Mouse (Mus musculus): Measurements from ENCODE around the gene Tekt3. TPM values are rescaled to one million over a fixed set of nuclear protein-coding genes. Genes with fewer than 3 reads are reported as not detected.

Tekt3 gene
- polyA plus RNA-seq, 1 experiment = 0.05 TPM

- no peak overlapping the region for H3K27ac ChIP-seq (ENCODE audit: control insufficient read depth, insufficient read depth, low read length)
- H3K4me3 ChIP-seq (ENCODE audit: control insufficient read depth, insufficient read depth, low read length) = no peak overlapping the region
- WGBS = 89% methylated on average over 11 of the region's 11 CpGs
These were observed 25.8 kb upstream of the Tekt3 start for GRCm38 (mm10) chr11:63035420-63036211.

GRCm38 (mm10) chr11:63040002-63040661 lies 21.3 kb upstream of the Tekt3 start:
- WGBS = 86% methylated on average over 12 of the region's 12 CpGs
- Histone ChIP-seq H3K36me3 (ENCODE audit: control insufficient read depth, insufficient read depth, low read length) (no peaks in the 10 kb centered on the region), H3K27me3 (ENCODE audit: control insufficient read depth, insufficient read depth, low read length) (no peaks in the 10 kb centered on the region), H3K4me1 (replicated peaks; ENCODE audit: control insufficient read depth, insufficient read depth, low read length) (no peaks in the 10 kb centered on the region), H3K4me3 (ENCODE audit: control insufficient read depth, insufficient read depth, low read length) (no peak overlapping the region), H3K27ac (ENCODE audit: control insufficient read depth, insufficient read depth, low read length) (no peak overlapping the region)
- TF ChIP-seq POLR2A (IDR thresholded peaks at IDR 0.05; ENCODE audit: control insufficient read depth, extremely low read depth, insufficient read depth, low read length, poor library complexity) (no peak), CTCF (IDR thresholded peaks at IDR 0.05; ENCODE audit: borderline replicate concordance, control insufficient read depth, extremely low read depth, insufficient read depth, low read length, poor library complexity) (no peak)
- DNase-seq = no peak

More at GRCm38 (mm10) chr11:63035420-63036211, 25.8 kb upstream of the Tekt3 start:
- Histone ChIP-seq H3K27me3 (ENCODE audit: control insufficient read depth, insufficient read depth, low read length) (no peaks in the 10 kb centered on the region), H3K4me1 (replicated peaks; ENCODE audit: control insufficient read depth, insufficient read depth, low read length) (no peaks in the 10 kb centered on the region), H3K36me3 (ENCODE audit: control insufficient read depth, insufficient read depth, low read length) (no peaks in the 10 kb centered on the region)
- TF ChIP-seq CTCF (IDR thresholded peaks at IDR 0.05; ENCODE audit: borderline replicate concordance, control insufficient read depth, extremely low read depth, insufficient read depth, low read length, poor library complexity) (no peak), POLR2A (IDR thresholded peaks at IDR 0.05; ENCODE audit: control insufficient read depth, extremely low read depth, insufficient read depth, low read length, poor library complexity) (no peak)
- no peak for DNase-seq

GRCm38 (mm10) chr11:63045771-63046170 lies 15.7 kb upstream of the Tekt3 start:
- H3K4me1 ChIP-seq (replicated peaks; ENCODE audit: control insufficient read depth, insufficient read depth, low read length) = no peaks in the 10 kb centered on the region
- 88% methylated on average over 3 of the region's 3 CpGs for WGBS
- H3K27ac ChIP-seq (ENCODE audit: control insufficient read depth, insufficient read depth, low read length) = no peak overlapping the region
- no peak for DNase-seq
- TF ChIP-seq POLR2A (IDR thresholded peaks at IDR 0.05; ENCODE audit: control insufficient read depth, extremely low read depth, insufficient read depth, low read length, poor library complexity) (no peak), CTCF (IDR thresholded peaks at IDR 0.05; ENCODE audit: borderline replicate concordance, control insufficient read depth, extremely low read depth, insufficient read depth, low read length, poor library complexity) (no peak)
- no peak overlapping the region for H3K4me3 ChIP-seq (ENCODE audit: control insufficient read depth, insufficient read depth, low read length)
- H3K27me3 ChIP-seq (ENCODE audit: control insufficient read depth, insufficient read depth, low read length) = no peaks in the 10 kb centered on the region
- H3K36me3 ChIP-seq (ENCODE audit: control insufficient read depth, insufficient read depth, low read length) = no peaks in the 10 kb centered on the region

- TF ChIP-seq CTCF (IDR thresholded peaks at IDR 0.05; ENCODE audit: borderline replicate concordance, control insufficient read depth, extremely low read depth, insufficient read depth, low read length, poor library complexity) (no peak), POLR2A (IDR thresholded peaks at IDR 0.05; ENCODE audit: control insufficient read depth, extremely low read depth, insufficient read depth, low read length, poor library complexity) (no peak)
- Histone ChIP-seq H3K4me1 (replicated peaks; ENCODE audit: control insufficient read depth, insufficient read depth, low read length) (no peaks in the 10 kb centered on the region), H3K27me3 (ENCODE audit: control insufficient read depth, insufficient read depth, low read length) (no peaks in the 10 kb centered on the region), H3K4me3 (ENCODE audit: control insufficient read depth, insufficient read depth, low read length) (no peak overlapping the region), H3K27ac (ENCODE audit: control insufficient read depth, insufficient read depth, low read length) (no peak overlapping the region), H3K36me3 (ENCODE audit: control insufficient read depth, insufficient read depth, low read length) (no peaks in the 10 kb centered on the region)
- 33% methylated on average over 8 of the region's 8 CpGs for WGBS
- DNase-seq = no peak
These were observed 15.1 kb upstream of the Tekt3 start for GRCm38 (mm10) chr11:63046380-63046779.

GRCm38 (mm10) chr11:63050362-63050932 lies 11.0 kb upstream of the Tekt3 start:
- H3K36me3 ChIP-seq (ENCODE audit: control insufficient read depth, insufficient read depth, low read length) = no peaks in the 10 kb centered on the region
- DNase-seq = no peak
- 93% methylated on average over 6 of the region's 6 CpGs for WGBS
- no peak overlapping the region for H3K4me3 ChIP-seq (ENCODE audit: control insufficient read depth, insufficient read depth, low read length)
- H3K27ac ChIP-seq (ENCODE audit: control insufficient read depth, insufficient read depth, low read length) = no peak overlapping the region
- no peaks in the 10 kb centered on the region for H3K27me3 ChIP-seq (ENCODE audit: control insufficient read depth, insufficient read depth, low read length)
- H3K4me1 ChIP-seq (replicated peaks; ENCODE audit: control insufficient read depth, insufficient read depth, low read length) = no peaks in the 10 kb centered on the region
- TF ChIP-seq CTCF (IDR thresholded peaks at IDR 0.05; ENCODE audit: borderline replicate concordance, control insufficient read depth, extremely low read depth, insufficient read depth, low read length, poor library complexity) (no peak), POLR2A (IDR thresholded peaks at IDR 0.05; ENCODE audit: control insufficient read depth, extremely low read depth, insufficient read depth, low read length, poor library complexity) (no peak)

- Histone ChIP-seq H3K27ac (ENCODE audit: control insufficient read depth, insufficient read depth, low read length) (no peak overlapping the region), H3K4me3 (ENCODE audit: control insufficient read depth, insufficient read depth, low read length) (no peak overlapping the region), H3K4me1 (replicated peaks; ENCODE audit: control insufficient read depth, insufficient read depth, low read length) (no peaks in the 10 kb centered on the region), H3K27me3 (ENCODE audit: control insufficient read depth, insufficient read depth, low read length) (no peaks in the 10 kb centered on the region), H3K36me3 (ENCODE audit: control insufficient read depth, insufficient read depth, low read length) (no peaks in the 10 kb centered on the region)
- TF ChIP-seq POLR2A (IDR thresholded peaks at IDR 0.05; ENCODE audit: control insufficient read depth, extremely low read depth, insufficient read depth, low read length, poor library complexity) = no peak
- TF ChIP-seq CTCF (IDR thresholded peaks at IDR 0.05; ENCODE audit: borderline replicate concordance, control insufficient read depth, extremely low read depth, insufficient read depth, low read length, poor library complexity) = no peak
- DNase-seq = no peak
- WGBS = 63% methylated on average over 7 of the region's 7 CpGs
These were observed 10.4 kb upstream of the Tekt3 start for GRCm38 (mm10) chr11:63051041-63051440.

Data from thymus, adult 2 months (tissue).